Mouse (Mus musculus): ENCODE results near the gene Sf3b1.

- TF ChIP-seq CTCF (IDR thresholded peaks at IDR 0.05; ENCODE audit: low read depth): peak; percentile 52
- no peak for TF ChIP-seq EP300 (IDR thresholded peaks at IDR 0.05; ENCODE audit: low read depth)
Measured at GRCm38 (mm10) chr1:54958525-54958924, 68.8 kb downstream of the Sf3b1 start.

Data from liver, postnatal 0 days (tissue).